Mouse (Mus musculus) embryonic fibroblast, embryonic 13.5 days (primary cell): ENCODE data around the gene Tas2r117.

Experiments
- CTCF ChIP-seq: IDR thresholded peaks from 2 replicates; pipeline ENCODE4 v1.5.1; 2011; ENCODE audit warnings: mild to moderate bottlenecking, control low read depth, low read length, moderate library complexity, borderline replicate concordance; ENCODE audit not compliant: insufficient read depth
- POLR2A ChIP-seq: IDR thresholded peaks from 2 replicates; pipeline ENCODE4 v1.6.1; 2011; ENCODE audit warnings: low read depth, mild to moderate bottlenecking, control low read depth, low read length, moderate library complexity

GRCm38 (mm10) chr6:132754430-132754829 lies 48.2 kb upstream of the Tas2r117 start, which contains the start of gene Tas2r124:
- TF ChIP-seq CTCF, result no peak
- no peak for TF ChIP-seq POLR2A
